Mouse (Mus musculus) colon, adult 2 months (tissue): ENCODE results near the gene Cldn13. TPM values are rescaled to one million over a fixed set of nuclear protein-coding genes. Genes with fewer than 3 reads are reported as not detected.

Source experiments
- polyA plus RNA-seq: library from polyadenylated mRNA; depleted of rRNA; stranded (reverse); fragments of >200 nt; gene quantifications from 2 replicates; pipeline ENCODE4 v1.2.3, GENCODE M21; 2012; rRNA removed

The Cldn13 gene
- 0.17 TPM in 1 of 2 replicates, not detected in the other for polyA plus RNA-seq

DNA sequence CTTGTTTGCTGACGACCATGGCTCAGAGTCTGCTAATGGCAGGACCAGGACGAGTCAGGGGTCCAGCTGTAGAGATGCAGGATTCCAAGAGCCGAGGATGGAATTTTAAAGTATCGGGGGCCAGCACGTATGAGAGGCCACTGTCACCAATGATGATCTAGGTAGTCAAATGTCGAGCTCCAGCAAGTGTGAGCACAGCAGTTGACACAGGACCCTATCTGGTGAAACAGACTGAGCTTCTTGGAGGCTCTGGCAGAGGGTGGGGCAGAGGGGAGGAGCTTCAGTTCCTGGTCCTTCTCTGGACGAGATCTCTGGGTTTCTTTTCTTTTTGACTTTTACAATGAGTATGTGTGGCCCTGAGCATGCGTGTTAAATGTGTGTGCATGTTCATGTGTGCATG is at the start of gene Cldn13:
TSS of gene Cldn13 (minus strand) at position 216 of the 400 bp plus-strand sequence.

DNA sequence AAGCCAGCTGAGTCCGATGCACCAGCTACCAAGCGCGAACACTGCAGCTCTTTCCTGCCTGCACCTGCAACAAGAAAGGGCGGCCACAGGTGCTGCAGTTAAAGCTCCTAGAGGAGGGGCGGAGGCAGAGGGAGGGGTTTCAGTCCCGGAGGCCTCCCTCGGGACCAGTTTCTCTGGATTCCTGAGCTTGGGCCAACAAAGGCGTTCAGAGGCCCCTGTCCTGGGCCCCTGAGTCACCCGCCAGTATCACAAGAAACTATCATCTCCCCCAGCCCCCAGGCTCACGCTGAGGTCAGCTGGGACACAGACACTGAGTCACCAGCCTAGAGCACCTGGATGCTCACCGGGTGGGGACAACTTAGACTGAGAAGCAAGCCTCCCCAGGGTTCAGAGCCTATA is 31.5 kb upstream of the Cldn13 start, which contains the start of gene Cldn4:
TSS of gene Cldn4 (minus strand) at position 78 of the 399 bp plus-strand sequence.

DNA sequence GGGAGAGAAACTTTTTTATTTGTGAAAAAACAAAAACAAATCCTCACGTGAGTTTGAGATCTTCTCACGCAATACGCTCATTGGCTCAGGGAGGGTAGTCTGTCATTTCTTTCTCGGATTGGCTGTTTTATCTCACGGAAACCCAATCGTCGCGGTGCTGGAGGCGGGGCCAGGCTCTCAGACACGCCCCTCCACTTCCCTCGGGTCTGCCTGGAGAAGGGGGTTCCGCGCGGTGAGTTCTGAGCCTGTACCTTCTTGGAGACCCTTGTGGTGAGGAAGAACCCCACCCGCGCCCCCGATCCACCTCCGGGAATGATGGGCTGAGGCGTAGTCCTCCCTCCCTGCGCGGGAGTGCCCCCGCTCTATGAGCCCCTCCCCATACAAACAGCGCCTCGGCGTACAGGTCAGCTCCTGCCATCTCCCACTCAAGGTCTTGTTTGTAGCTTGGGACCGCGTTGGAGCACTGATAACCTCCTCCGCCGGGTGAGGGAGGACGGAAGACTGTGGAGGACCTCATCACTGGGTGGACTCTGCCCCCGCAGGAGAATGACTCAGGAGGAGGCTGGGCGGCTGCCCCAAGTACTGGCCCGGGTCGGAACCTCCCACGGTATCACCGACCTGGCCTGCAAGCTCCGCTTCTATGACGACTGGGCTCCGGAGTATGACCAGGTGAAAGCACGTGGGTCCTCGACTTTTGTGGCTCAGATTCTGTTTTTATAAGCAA is 17.0 kb upstream of the Cldn13 start, which contains the start of gene Mettl27:
TSS of gene Mettl27 (plus strand) at position 190 of the 724 bp plus-strand sequence.

GRCm38 (mm10) chr5:134906633-134907032 is 8.7 kb downstream of the Cldn13 start, which contains the start of gene Tmem270:
TSS of gene Tmem270 (minus strand) at chr5:134906733.

Other genes starting within 250 kb of the Cldn13 start
- gene Limk1, start 226.9 kb downstream of the Cldn13 start, polyA plus RNA-seq = 9.9 and 11.1 TPM in 2 replicates
- 71.0 and 93.8 TPM in 2 replicates for gene Eln, start 168.2 kb downstream of the Cldn13 start, polyA plus RNA-seq
- gene Tmem270, start 8.8 kb downstream of the Cldn13 start, polyA plus RNA-seq = not detected in 2 replicates
- gene Mettl27, start 16.8 kb upstream of the Cldn13 start, polyA plus RNA-seq = 14.2 and 20.2 TPM in 2 replicates
- gene Cldn4, start 31.4 kb upstream of the Cldn13 start, polyA plus RNA-seq = 171 and 209 TPM in 2 replicates
- 2,205 and 2,501 TPM in 2 replicates for gene Cldn3, start 70.7 kb upstream of the Cldn13 start, polyA plus RNA-seq
- gene Abhd11, start 93.6 kb upstream of the Cldn13 start, polyA plus RNA-seq = 132 and 144 TPM in 2 replicates
- gene Stx1a, start 108.0 kb upstream of the Cldn13 start, polyA plus RNA-seq = 8.4 and 9.9 TPM in 2 replicates
- 46.0 and 58.3 TPM in 2 replicates for gene Dnajc30, start 148.7 kb upstream of the Cldn13 start, polyA plus RNA-seq
- 54.6 and 73.2 TPM in 2 replicates for gene Bud23, start 149.4 kb upstream of the Cldn13 start, polyA plus RNA-seq
- 3.1 and 4.0 TPM in 2 replicates for gene Vps37d, start 162.7 kb upstream of the Cldn13 start, polyA plus RNA-seq
- gene Mlxipl, start 174.4 kb upstream of the Cldn13 start, polyA plus RNA-seq = 43.4 and 51.1 TPM in 2 replicates
- gene Tbl2, start 234.1 kb upstream of the Cldn13 start, polyA plus RNA-seq = 8.5 and 11.8 TPM in 2 replicates